Mouse (Mus musculus): ENCODE measurements around the gene Ptprj.

- no peak for TF ChIP-seq CTCF (IDR thresholded peaks at IDR 0.05)
- TF ChIP-seq EP300 (IDR thresholded peaks at IDR 0.05) = no peak
These were observed 58.0 kb downstream of the Ptprj start for GRCm38 (mm10) chr2:90522455-90522854.

All from lung, postnatal 0 days (tissue).